Mouse (Mus musculus) intestine, embryonic 14.5 days (tissue): ENCODE results near the gene Epb41l5. TPM values are rescaled to one million over a fixed set of nuclear protein-coding genes. Genes with fewer than 3 reads are reported as not detected.

Experiments
- ATAC-seq: fragments of 200-750 bp; cut with Nextera tagmentation; replicated peaks from 2 replicates; pipeline ENCODE4 v1.8.0; 2017; ENCODE audit warnings: low read depth, moderate number of reproducible peaks, moderate TSS enrichment, moderate library complexity; ENCODE audit not compliant: low FRiP score, low TSS enrichment
- DNase-seq: peaks from one replicate; pipeline ENCODE4 v3.0.0-alpha.2; 2018; ENCODE audit warnings: low spot score
- H3K27ac ChIP-seq: fragments of 300-500 bp; sonication (generic); 2 replicates; pipeline ENCODE4 v1.5.1; 2014; ENCODE audit warnings: low read depth, mild to moderate bottlenecking, control low read depth
- H3K27me3 ChIP-seq: fragments of 300-500 bp; sonication (generic); replicated peaks from 2 replicates; pipeline ENCODE4 v1.6.1; 2014; ENCODE audit warnings: low read length, control low read depth; ENCODE audit not compliant: control insufficient read depth, insufficient read depth
- H3K36me3 ChIP-seq: fragments of 300-500 bp; sonication (generic); 2 replicates; pipeline ENCODE4 v1.6.1; 2014; ENCODE audit warnings: low read length, control low read depth; ENCODE audit not compliant: control insufficient read depth, insufficient read depth
- H3K4me1 ChIP-seq: fragments of 300-500 bp; sonication (generic); replicated peaks from 2 replicates; pipeline ENCODE4 v1.6.1; 2014; ENCODE audit warnings: low read length, control low read depth, mixed read lengths; ENCODE audit not compliant: control insufficient read depth, insufficient read depth
- H3K4me2 ChIP-seq: fragments of 300-500 bp; sonication (generic); 2 replicates; pipeline ENCODE4 v1.6.1; 2014; ENCODE audit warnings: low read length
- H3K4me3 ChIP-seq: fragments of 300-500 bp; sonication (generic); 2 replicates; pipeline ENCODE4 v1.5.1; 2014; ENCODE audit warnings: low read depth, low read length, control low read depth, mixed read lengths
- H3K9ac ChIP-seq: fragments of 300-500 bp; sonication (generic); 2 replicates; pipeline ENCODE4 v1.6.1; 2014; ENCODE audit warnings: mild to moderate bottlenecking, low read length
- H3K9me3 ChIP-seq: fragments of 300-500 bp; sonication (generic); 2 replicates; pipeline ENCODE4 v1.6.1; 2016; ENCODE audit warnings: low read length, control low read depth; ENCODE audit not compliant: control insufficient read depth
- WGBS: fragments of 180-500 bp; shearing (Covaris S2); extraction: QIAGEN DNeasy Blood & Tissue Kit; methylation state at CpG from one replicate; pipeline ENCODE4 v1.1.7; 2014; 5-methylcytosine and 5-hydroxymethylcytosine counted together
- polyA plus RNA-seq: library from polyadenylated mRNA; unstranded; fragments of >200 nt; fragmentation: Nextera tagmentation; extraction: Ambion mirVana; gene quantifications from 2 replicates; pipeline ENCODE4 v1.2.1, GENCODE M21; 2014

Gene Epb41l5
- polyA plus RNA-seq, 1 experiment from 2014 or later: 46.2 TPM

GRCm38 (mm10) chr1:119533093-119533805, 115.6 kb downstream of the Epb41l5 start:
- Histone ChIP-seq H3K9ac (no peak overlapping the region), H3K4me3 (no peak overlapping the region), H3K4me1 (no peaks in the 10 kb centered on the region), H3K27me3 (no peaks in the 10 kb centered on the region), H3K9me3 (peaks cover 4% of the 10 kb centered on the region; the same call in 1 of the 2 replicates), H3K4me2 (no peak overlapping the region), H3K27ac (no peak overlapping the region), H3K36me3 (peaks cover 12% of the 10 kb centered on the region)
- ATAC-seq: no peak
- 88% methylated on average over 18 of the region's 18 CpGs for WGBS
- no peak for DNase-seq

GRCm38 (mm10) chr1:119532165-119532564, 116.6 kb downstream of the Epb41l5 start:
- WGBS: 96% methylated on average over 6 of the region's 6 CpGs
- DNase-seq (no peak), ATAC-seq (0 out of 2 replicates have a peak, but pooled peaks have one; percentile 28)

GRCm38 (mm10) chr1:119530941-119531340, 117.9 kb downstream of the Epb41l5 start:
- no peak overlapping the region for H3K4me2 ChIP-seq
- no peak for DNase-seq
- H3K4me3 ChIP-seq: no peak overlapping the region
- WGBS: 68% methylated on average over 13 of the region's 13 CpGs
- H3K36me3 ChIP-seq: peaks cover 23% of the 10 kb centered on the region
- H3K9ac ChIP-seq: no peak overlapping the region
- peaks cover 14% of the 10 kb centered on the region for H3K9me3 ChIP-seq
- H3K27ac ChIP-seq: no peak overlapping the region
- H3K27me3 ChIP-seq: no peaks in the 10 kb centered on the region
- 0 out of 2 replicates have a peak, but pooled peaks cover 5% of the 10 kb centered on the region for H3K4me1 ChIP-seq
- no peak for ATAC-seq

More at GRCm38 (mm10) chr1:119532165-119532564, 116.6 kb downstream of the Epb41l5 start:
- Histone ChIP-seq H3K4me1 (no peaks in the 10 kb centered on the region), H3K4me3 (no peak overlapping the region), H3K27ac (no peak overlapping the region), H3K36me3 (peaks cover 22% of the 10 kb centered on the region), H3K9me3 (peaks cover 6% of the 10 kb centered on the region), H3K27me3 (no peaks in the 10 kb centered on the region), H3K4me2 (no peak overlapping the region), H3K9ac (no peak overlapping the region)

- peak within 1 kb of the TSS; percentile 73 for H3K4me2 ChIP-seq
- H3K4me3 ChIP-seq: peak within 1 kb of the TSS; percentile 50
- peak; percentile 96 for DNase-seq
- peak within 1 kb of the TSS; percentile 62 for H3K9ac ChIP-seq
- H3K27ac ChIP-seq: peak within 1 kb of the TSS; percentile 83
- H3K9me3 ChIP-seq: peaks cover 14% of the 10 kb centered on the region
- peak; percentile 97 for ATAC-seq
- H3K4me1 ChIP-seq: peaks cover 15% of the 10 kb centered on the region
- H3K27me3 ChIP-seq: no peaks in the 10 kb centered on the region
- H3K36me3 ChIP-seq: peaks cover 23% of the 10 kb centered on the region
- WGBS: 2% methylated on average over 70 of the region's 82 CpGs
Measured at GRCm38 (mm10) chr1:119525689-119526591, 122.9 kb downstream of the Epb41l5 start, which contains the start of gene Tmem185b. Gene Tmem185b, plus strand, starts transcription at chr1:119526160.

- no peak overlapping the region; the same call in 1 of the 2 replicates for H3K27ac ChIP-seq
- peaks cover 23% of the 10 kb centered on the region for H3K36me3 ChIP-seq
- H3K9me3 ChIP-seq: peaks cover 14% of the 10 kb centered on the region
- H3K27me3 ChIP-seq: no peaks in the 10 kb centered on the region
- H3K4me1 ChIP-seq: peaks cover 15% of the 10 kb centered on the region
- H3K4me3 ChIP-seq: peak overlapping the region; percentile 50
- 26% methylated on average over 5 of the region's 5 CpGs for WGBS
- peak overlapping the region; percentile 73 for H3K4me2 ChIP-seq
- ATAC-seq (no peak), DNase-seq (no peak)
- peak overlapping the region; percentile 62; the same call in 1 of the 2 replicates for H3K9ac ChIP-seq
Measured at GRCm38 (mm10) chr1:119525004-119525444, 123.8 kb downstream of the Epb41l5 start.

- H3K36me3 ChIP-seq: peaks cover 17% of the 10 kb centered on the region
- no peak overlapping the region for H3K27ac ChIP-seq
- H3K27me3 ChIP-seq: no peaks in the 10 kb centered on the region
- DNase-seq (no peak), ATAC-seq (no peak)
- no peak overlapping the region for H3K4me2 ChIP-seq
- H3K9ac ChIP-seq: no peak overlapping the region
- H3K4me3 ChIP-seq: no peak overlapping the region
- H3K4me1 ChIP-seq: peaks cover 15% of the 10 kb centered on the region
- 91% methylated on average over 7 of the region's 7 CpGs for WGBS
- peaks cover 11% of the 10 kb centered on the region for H3K9me3 ChIP-seq
Measured at GRCm38 (mm10) chr1:119523826-119524225, 125.0 kb downstream of the Epb41l5 start.

- H3K9me3 ChIP-seq: peaks cover 10% of the 10 kb centered on the region
- no peak overlapping the region for H3K4me3 ChIP-seq
- H3K36me3 ChIP-seq: peaks cover 13% of the 10 kb centered on the region
- H3K9ac ChIP-seq: no peak overlapping the region
- no peak overlapping the region for H3K27ac ChIP-seq
- no peak overlapping the region for H3K4me2 ChIP-seq
- no peaks in the 10 kb centered on the region for H3K27me3 ChIP-seq
- H3K4me1 ChIP-seq: peaks cover 15% of the 10 kb centered on the region
- 82% methylated on average over 7 of the region's 7 CpGs for WGBS
- no peak for ATAC-seq
- no peak for DNase-seq
Measured at GRCm38 (mm10) chr1:119523369-119523768, 125.4 kb downstream of the Epb41l5 start.

- WGBS: 81% methylated on average over 4 of the region's 4 CpGs
- Histone ChIP-seq H3K4me1 (peaks cover 15% of the 10 kb centered on the region), H3K9ac (no peak overlapping the region), H3K4me2 (no peak overlapping the region), H3K9me3 (peaks cover 10% of the 10 kb centered on the region), H3K36me3 (peaks cover 7% of the 10 kb centered on the region; the same call in 1 of the 2 replicates), H3K4me3 (no peak overlapping the region), H3K27ac (no peak overlapping the region), H3K27me3 (no peaks in the 10 kb centered on the region)
- ATAC-seq: no peak
- DNase-seq: no peak
Measured at GRCm38 (mm10) chr1:119522726-119523125, 126.1 kb downstream of the Epb41l5 start.
